Mouse (Mus musculus) cerebellum, adult 8-10 months (tissue): ENCODE results near the gene Slc10a4.

Experiments used
- DNase-seq: peaks from one replicate; pipeline ENCODE4 v3.0.0; 2022

Slc10a4 gene

GRCm38 (mm10) chr5:73023801-73024200, 17.1 kb downstream of the Slc10a4 start:
- DNase-seq: no peak

- no peak for DNase-seq
Measured at GRCm38 (mm10) chr5:73028646-73029045, 22.0 kb downstream of the Slc10a4 start.

GRCm38 (mm10) chr5:73032481-73032880, 25.8 kb downstream of the Slc10a4 start:
- DNase-seq: no peak

- DNase-seq: no peak
Measured at GRCm38 (mm10) chr5:73044055-73044454, 37.4 kb downstream of the Slc10a4 start.

- no peak for DNase-seq
Measured at GRCm38 (mm10) chr5:73047651-73048245, 41.1 kb downstream of the Slc10a4 start.

GRCm38 (mm10) chr5:73053933-73054332, 47.2 kb downstream of the Slc10a4 start:
- no peak for DNase-seq

GRCm38 (mm10) chr5:73056457-73056856, 49.8 kb downstream of the Slc10a4 start:
- no peak for DNase-seq

GRCm38 (mm10) chr5:73056937-73057336, 50.3 kb downstream of the Slc10a4 start:
- DNase-seq: no peak

- no peak for DNase-seq
Measured at GRCm38 (mm10) chr5:73061506-73062155, 54.9 kb downstream of the Slc10a4 start.
